Mouse (Mus musculus) ES-E14 (cell line): ENCODE measurements at regions not wholly inside any gene's neighbourhood (a gene's known extent, or its start where the extent isn't known, plus 50 kb on each side); places are given as distances from the start of the nearest gene placed in this dataset.

ENCODE experiments used
- CHD2 ChIP-seq: IDR thresholded peaks from 2 replicates; pipeline ENCODE4 v1.6.1; 2014; ENCODE audit warnings: mild to moderate bottlenecking, low read depth, low read length, inconsistent platforms
- HCFC1 ChIP-seq: IDR thresholded peaks from 2 replicates; pipeline ENCODE4 v1.6.1; 2012; ENCODE audit warnings: low read length, inconsistent platforms, borderline replicate concordance; ENCODE audit not compliant: insufficient read depth
- MAFK ChIP-seq: IDR thresholded peaks from 2 replicates; pipeline ENCODE4 v1.6.1; 2014; ENCODE audit warnings: mild to moderate bottlenecking, low read depth, low read length, inconsistent platforms; ENCODE audit not compliant: insufficient read depth
- ZC3H11A ChIP-seq: IDR thresholded peaks from 2 replicates; pipeline ENCODE4 v1.6.1; 2012; ENCODE audit warnings: low read depth, mild to moderate bottlenecking, inconsistent platforms, low read length, borderline replicate concordance
- ZNF384 ChIP-seq: IDR thresholded peaks from 2 replicates; pipeline ENCODE4 v1.6.1; 2012; ENCODE audit warnings: low read depth, low read length, inconsistent platforms

GRCm38 (mm10) chr7:124996538-124996937, 447.9 kb upstream of the Kdm8 start:
- TF ChIP-seq ZNF384 (no peak), HCFC1 (no peak), MAFK (no peak), CHD2 (no peak), ZC3H11A (no peak)
